Mouse (Mus musculus): Measurements from ENCODE around the gene Gm28047.

DNA sequence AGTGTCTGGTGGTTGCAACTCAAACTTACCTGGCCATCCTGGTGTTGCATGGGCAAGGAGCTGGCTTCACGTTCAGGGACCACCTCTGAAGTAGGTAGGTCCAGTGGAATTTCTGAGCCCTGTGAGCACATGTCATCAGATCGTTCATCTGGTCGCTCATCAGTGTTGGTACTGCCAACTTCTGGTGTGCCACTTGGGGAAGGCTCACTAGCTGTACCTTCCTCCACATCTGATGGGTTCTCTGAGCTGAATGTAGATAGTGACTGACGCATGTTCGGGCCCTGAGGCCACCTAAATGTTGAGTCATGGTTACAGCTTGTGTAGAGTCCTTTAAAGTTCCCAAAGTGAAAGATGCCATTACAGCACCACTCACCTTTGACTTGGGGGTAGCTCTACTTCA lies 124.4 kb downstream of the Gm28047 start:
- TF ChIP-seq CTCF (IDR thresholded peaks at IDR 0.05; ENCODE audit: borderline replicate concordance, insufficient read depth, low read depth, low read length) = no peak
- no peak for TF ChIP-seq POLR2A (IDR thresholded peaks at IDR 0.05; ENCODE audit: borderline replicate concordance, insufficient read depth, low read length)
